Mouse (Mus musculus) stomach, embryonic 14.5 days (tissue): ENCODE data around the gene Efna2. TPM values are rescaled to one million over a fixed set of nuclear protein-coding genes. Genes with fewer than 3 reads are reported as not detected.

Experiments used
- ATAC-seq: fragments of 200-750 bp; cut with Nextera tagmentation; 2 replicates; pipeline ENCODE4 v1.8.0; 2017; ENCODE audit warnings: low read depth, moderate TSS enrichment; ENCODE audit not compliant: insufficient number of reproducible peaks, insufficient read depth, low FRiP score
- H3K27ac ChIP-seq: fragments of 300-500 bp; sonication (generic); 2 replicates; pipeline ENCODE4 v1.5.1; 2014; ENCODE audit warnings: mild to moderate bottlenecking, low read length, moderate library complexity, mixed read lengths
- H3K27me3 ChIP-seq: fragments of 300-500 bp; sonication (generic); 2 replicates; pipeline ENCODE4 v1.6.1; 2014; ENCODE audit warnings: low read length, control low read depth, mixed read lengths; ENCODE audit not compliant: control insufficient read depth, insufficient read depth
- H3K36me3 ChIP-seq: fragments of 300-500 bp; sonication (generic); 2 replicates; pipeline ENCODE4 v1.6.1; 2014; ENCODE audit warnings: mild to moderate bottlenecking, control low read depth, low read length, moderate library complexity, mixed read lengths; ENCODE audit not compliant: control insufficient read depth, insufficient read depth
- H3K4me1 ChIP-seq: fragments of 300-500 bp; sonication (generic); 2 replicates; pipeline ENCODE4 v1.6.1; 2014; ENCODE audit warnings: low read length, control low read depth, mixed read lengths; ENCODE audit not compliant: control insufficient read depth, insufficient read depth
- H3K4me2 ChIP-seq: fragments of 300-500 bp; sonication (generic); replicated peaks from 2 replicates; pipeline ENCODE4 v1.6.1; 2014; ENCODE audit warnings: low read depth, low read length, control low read depth
- H3K4me3 ChIP-seq: fragments of 300-500 bp; sonication (generic); 2 replicates; pipeline ENCODE4 v1.5.1; 2014; ENCODE audit warnings: low read depth, low read length, control low read depth
- H3K9ac ChIP-seq: fragments of 300-500 bp; sonication (generic); replicated peaks from 2 replicates; pipeline ENCODE4 v1.6.1; 2014; ENCODE audit warnings: low read depth, mild to moderate bottlenecking, control low read depth, low read length, moderate library complexity, mixed read lengths
- H3K9me3 ChIP-seq: fragments of 300-500 bp; sonication (generic); 2 replicates; pipeline ENCODE4 v1.6.1; 2016; ENCODE audit warnings: low read depth, low read length, control low read depth; ENCODE audit not compliant: control insufficient read depth
- WGBS: fragments of 180-500 bp; shearing (Covaris S2); extraction: QIAGEN DNeasy Blood & Tissue Kit; methylation state at CpG from one replicate; pipeline ENCODE4 v1.1.7; 2014; 5-methylcytosine and 5-hydroxymethylcytosine counted together
- polyA plus RNA-seq: library from polyadenylated mRNA; unstranded; fragments of >200 nt; fragmentation: Nextera tagmentation; extraction: Ambion mirVana; gene quantifications from 2 replicates; pipeline ENCODE4 v1.2.1, GENCODE M21; 2014

The Efna2 gene
- polyA plus RNA-seq, 1 experiment from 2014 or later: 12.2 TPM

DNA sequence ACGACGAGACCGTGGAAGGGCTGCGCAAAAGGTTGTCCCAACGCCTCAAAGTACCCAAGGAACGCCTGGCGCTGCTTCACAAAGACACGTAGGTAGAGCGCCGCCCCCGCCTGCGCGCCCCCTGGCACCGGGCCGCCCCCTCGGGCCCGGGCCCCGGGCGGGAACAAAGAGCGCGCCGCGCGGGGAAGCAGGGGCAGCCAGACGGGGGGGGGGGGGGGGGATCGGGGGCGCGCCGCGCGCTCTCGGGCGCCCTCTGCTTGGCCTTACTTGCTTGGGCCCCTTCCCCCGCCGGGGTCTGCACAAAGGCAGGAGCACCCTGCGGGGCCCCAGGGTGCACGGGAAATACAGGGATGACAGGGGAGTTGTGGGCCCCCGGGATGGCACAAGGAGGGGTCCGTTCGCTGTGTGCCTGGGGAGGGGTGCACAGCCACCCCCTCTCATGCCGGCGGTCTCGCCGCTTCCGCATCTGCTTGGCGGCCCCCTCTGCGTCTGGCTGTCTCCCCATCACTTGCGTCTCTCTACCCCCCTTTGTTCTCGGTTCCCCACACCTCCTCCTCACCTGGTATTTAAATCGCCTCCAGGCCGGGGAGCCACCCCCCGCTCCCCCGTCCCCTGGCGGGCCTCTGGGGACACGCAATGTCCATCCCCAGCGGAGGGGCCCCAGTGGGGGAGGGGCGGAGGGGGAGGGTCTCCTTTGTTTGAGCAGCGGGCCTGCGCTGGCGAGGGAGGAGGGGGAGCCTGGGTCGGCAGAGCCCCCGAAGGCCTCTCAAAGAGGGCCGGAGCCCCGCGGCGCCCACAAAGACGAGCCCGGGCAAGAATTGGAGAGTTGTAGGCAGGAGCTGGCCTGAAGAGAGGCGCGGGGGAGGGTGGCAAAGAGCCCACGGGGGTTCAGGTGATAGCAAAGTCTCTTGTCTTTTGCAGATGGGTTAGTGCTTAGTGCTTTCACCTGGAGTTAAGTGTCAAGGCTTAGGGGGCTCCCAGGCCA is 28.8 kb upstream of the Efna2 start:
- Histone ChIP-seq H3K4me3 (peak overlapping the region; percentile 67), H3K4me2 (peak overlapping the region; percentile 94), H3K4me1 (peaks cover 47% of the 10 kb centered on the region), H3K9me3 (no peaks in the 10 kb centered on the region), H3K27me3 (no peaks in the 10 kb centered on the region), H3K36me3 (peaks cover 48% of the 10 kb centered on the region), H3K27ac (peak overlapping the region; percentile 93), H3K9ac (peak overlapping the region; percentile 92)
- under 1% methylated on average over 61 of the region's 71 CpGs for WGBS
- no peak for ATAC-seq

DNA sequence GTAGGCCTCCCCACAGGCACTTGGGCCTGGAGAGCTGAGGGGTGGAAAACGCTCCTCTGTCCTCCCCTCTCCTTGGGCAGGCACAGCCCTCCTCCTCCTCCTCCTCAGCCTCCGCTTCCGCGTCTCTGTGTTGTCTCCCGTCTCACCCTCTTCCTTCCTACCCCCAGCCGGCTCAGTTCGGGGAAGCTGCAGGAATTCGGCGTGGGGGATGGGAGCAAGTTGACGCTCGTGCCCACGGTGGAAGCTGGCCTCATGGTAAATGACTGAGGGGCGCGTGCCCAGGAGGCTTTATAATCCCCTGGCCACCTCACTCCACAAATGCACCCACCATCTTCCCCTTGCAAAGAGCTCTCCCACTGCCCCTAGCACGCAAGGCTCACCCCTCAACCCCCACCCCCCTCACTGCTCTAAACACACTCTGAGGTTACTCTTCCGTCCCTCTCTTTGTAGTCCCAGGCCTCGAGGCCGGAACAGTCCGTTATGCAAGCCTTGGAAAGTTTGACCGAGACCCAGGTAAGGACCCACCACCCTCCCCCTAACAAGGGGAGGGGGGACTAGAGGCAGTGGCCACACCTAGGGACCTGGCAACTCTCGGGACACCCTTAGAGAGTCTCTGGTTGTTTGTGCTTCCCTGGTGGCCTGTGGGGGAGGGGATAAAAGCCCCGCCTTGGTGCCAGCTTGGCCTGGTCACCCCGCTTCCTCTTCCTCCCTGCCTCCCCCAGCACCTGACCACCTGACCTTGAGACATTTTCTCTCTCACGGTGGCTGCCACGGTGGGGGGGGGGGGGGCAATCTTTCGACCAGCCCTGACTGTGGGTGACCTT is 27.9 kb upstream of the Efna2 start:
- ATAC-seq: no peak
- WGBS: under 1% methylated on average over 25 of the region's 26 CpGs
- H3K9ac ChIP-seq: peak overlapping the region; percentile 92
- H3K27me3 ChIP-seq: no peaks in the 10 kb centered on the region
- peaks cover 47% of the 10 kb centered on the region for H3K4me1 ChIP-seq
- peak overlapping the region; percentile 67 for H3K4me3 ChIP-seq
- peaks cover 51% of the 10 kb centered on the region for H3K36me3 ChIP-seq
- H3K4me2 ChIP-seq: peak overlapping the region; percentile 94
- H3K27ac ChIP-seq: peak overlapping the region; percentile 93
- H3K9me3 ChIP-seq: no peaks in the 10 kb centered on the region

DNA sequence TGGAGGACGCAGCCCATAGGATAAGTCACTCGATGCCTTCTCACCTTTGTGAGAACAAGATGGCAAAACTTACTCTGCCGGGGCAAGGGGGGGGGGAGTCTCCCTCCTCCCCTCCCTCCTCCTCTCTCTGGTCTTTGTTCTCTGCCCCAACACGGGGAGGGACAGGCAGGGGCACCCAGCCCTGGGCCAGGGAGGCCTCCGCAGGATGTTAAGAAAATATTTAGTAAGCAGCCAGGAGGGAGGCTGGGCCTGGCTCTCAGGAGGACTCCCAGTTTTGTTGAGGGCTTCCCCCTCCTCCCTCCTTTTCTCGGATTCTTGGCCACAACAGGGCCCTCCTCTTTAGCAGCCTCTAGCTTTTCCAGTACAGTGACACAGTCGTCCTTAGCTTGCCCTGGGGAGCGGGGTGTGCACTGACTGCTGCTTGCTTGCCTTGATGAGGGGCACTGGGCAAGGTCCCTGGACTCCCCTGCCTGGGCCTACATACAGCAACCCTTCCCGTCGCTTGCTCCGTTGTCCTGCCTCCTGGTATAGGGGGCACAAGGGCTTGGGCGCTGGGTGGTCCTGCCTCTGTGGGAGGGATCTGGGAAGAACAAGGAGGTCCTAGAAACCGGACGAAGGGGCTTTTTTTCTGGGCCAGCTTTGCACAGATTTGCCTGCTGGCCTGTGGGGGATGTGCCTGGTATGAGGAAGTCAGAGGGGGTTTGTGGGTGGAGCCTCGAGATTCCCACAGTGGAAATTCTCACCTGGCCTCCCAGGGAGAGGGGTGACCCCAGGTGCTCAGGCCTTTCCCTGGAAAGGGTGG is 27.0 kb upstream of the Efna2 start:
- H3K27me3 ChIP-seq: no peaks in the 10 kb centered on the region
- H3K4me1 ChIP-seq: peaks cover 46% of the 10 kb centered on the region
- 4% methylated on average over 15 of the region's 15 CpGs for WGBS
- peak overlapping the region; percentile 92 for H3K9ac ChIP-seq
- peaks cover 59% of the 10 kb centered on the region for H3K36me3 ChIP-seq
- H3K4me2 ChIP-seq: peak overlapping the region; percentile 94
- H3K9me3 ChIP-seq: no peaks in the 10 kb centered on the region
- peak overlapping the region; percentile 67 for H3K4me3 ChIP-seq
- peak overlapping the region; percentile 93 for H3K27ac ChIP-seq
- no peak for ATAC-seq

DNA sequence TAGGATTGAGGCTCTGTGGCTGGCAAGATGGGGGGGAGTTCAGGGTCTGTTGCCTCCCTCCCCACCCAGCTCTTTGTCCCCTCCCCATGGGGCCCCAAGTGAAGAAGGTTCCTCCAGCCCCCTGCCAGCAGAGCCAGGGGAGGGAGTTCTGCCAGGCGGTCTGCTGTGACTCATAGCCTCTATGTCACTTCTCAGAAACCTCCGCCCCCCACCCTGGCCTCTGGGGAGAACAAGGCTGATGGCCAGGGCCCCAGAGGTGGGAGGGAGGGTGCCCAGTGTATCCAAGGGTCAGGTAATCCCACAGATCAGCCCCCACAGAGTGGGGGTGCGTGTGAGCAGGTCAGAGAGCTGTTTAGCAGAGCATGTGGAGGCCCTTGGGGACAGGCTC is 26.4 kb upstream of the Efna2 start:
- WGBS: 6% methylated on average over 3 of the region's 3 CpGs
- H3K9me3 ChIP-seq: no peaks in the 10 kb centered on the region
- H3K4me3 ChIP-seq: peak overlapping the region; percentile 67
- peak overlapping the region; percentile 93 for H3K27ac ChIP-seq
- peaks cover 48% of the 10 kb centered on the region for H3K4me1 ChIP-seq
- no peaks in the 10 kb centered on the region for H3K27me3 ChIP-seq
- H3K4me2 ChIP-seq: peak overlapping the region; percentile 94
- ATAC-seq: no peak
- H3K9ac ChIP-seq: peak overlapping the region; percentile 92
- H3K36me3 ChIP-seq: peaks cover 64% of the 10 kb centered on the region

DNA sequence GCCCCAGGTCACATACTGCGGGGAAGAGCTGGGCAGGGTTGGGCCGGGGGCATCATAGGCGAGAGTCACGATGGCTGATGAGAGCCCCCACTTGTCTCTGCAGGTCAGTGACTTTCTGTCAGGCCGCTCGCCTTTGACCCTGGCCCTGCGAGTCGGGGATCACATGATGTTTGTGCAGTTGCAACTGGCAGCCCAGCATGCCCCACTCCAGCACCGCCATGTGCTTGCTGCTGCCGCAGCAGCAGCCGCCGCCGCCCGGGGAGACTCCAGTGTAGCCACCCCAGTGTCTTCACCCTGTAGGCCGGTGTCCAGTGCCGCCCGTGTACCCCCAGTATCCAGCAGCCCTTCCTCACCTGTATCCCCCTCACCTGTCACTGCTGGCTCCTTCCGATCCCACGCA is 25.6 kb upstream of the Efna2 start:
- Histone ChIP-seq H3K4me3 (0 out of 2 replicates have a peak overlapping the region, but pooled peaks have one; percentile 67), H3K9me3 (no peaks in the 10 kb centered on the region), H3K27ac (peak overlapping the region; percentile 93; the same call in 1 of the 2 replicates), H3K4me1 (peaks cover 56% of the 10 kb centered on the region), H3K36me3 (peaks cover 64% of the 10 kb centered on the region), H3K4me2 (0 out of 2 replicates have a peak overlapping the region, but pooled peaks have one; percentile 94), H3K27me3 (no peaks in the 10 kb centered on the region), H3K9ac (no peak overlapping the region)
- ATAC-seq: no peak
- 73% methylated on average over 19 of the region's 19 CpGs for WGBS

DNA sequence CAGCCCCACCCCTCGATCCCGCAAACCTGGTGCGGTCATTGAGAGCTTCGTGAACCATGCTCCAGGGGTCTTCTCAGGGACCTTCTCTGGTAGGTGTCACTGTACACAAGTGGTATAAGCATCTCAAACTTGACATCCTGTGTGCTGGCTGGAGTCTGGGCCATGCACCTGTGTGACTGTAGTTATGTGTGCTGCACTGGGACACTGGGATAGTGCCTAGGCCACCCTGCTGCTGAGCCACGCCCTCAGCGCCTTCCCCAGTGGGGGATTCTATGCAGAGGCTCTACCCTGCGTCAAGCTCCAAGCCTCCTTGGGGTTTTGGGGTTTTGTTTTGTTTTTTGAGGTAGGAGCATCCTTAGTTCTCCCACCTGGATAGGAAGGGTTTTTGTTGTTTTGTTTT is 24.9 kb upstream of the Efna2 start:
- Histone ChIP-seq H3K4me1 (peaks cover 62% of the 10 kb centered on the region), H3K9ac (no peak overlapping the region), H3K4me2 (no peak overlapping the region), H3K36me3 (peaks cover 64% of the 10 kb centered on the region), H3K9me3 (no peaks in the 10 kb centered on the region), H3K27ac (no peak overlapping the region), H3K27me3 (no peaks in the 10 kb centered on the region), H3K4me3 (no peak overlapping the region)
- WGBS: 85% methylated on average over 7 of the region's 7 CpGs
- ATAC-seq: no peak

DNA sequence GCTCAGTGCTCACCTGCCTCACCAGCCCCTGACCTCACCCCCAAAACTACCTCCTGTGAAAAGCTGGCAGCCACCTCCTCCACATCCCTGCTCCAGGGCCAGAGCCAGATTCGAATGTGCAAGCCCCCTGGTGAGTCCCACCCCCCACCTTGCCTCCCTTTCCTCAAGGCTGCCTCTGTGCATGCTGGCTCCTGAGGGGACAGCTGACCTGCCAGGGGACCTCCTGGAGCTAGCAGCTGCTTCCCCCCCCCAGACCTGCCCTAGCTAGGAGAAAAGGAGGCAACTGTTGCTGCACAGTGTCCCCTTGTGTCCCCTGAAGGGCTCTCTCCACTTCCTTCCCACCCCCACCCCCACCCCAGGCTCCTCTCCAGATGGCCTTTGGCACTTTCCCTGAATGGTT is 24.0 kb upstream of the Efna2 start:
- WGBS: 50% methylated on average over 1 of the region's 1 CpGs
- Histone ChIP-seq H3K27me3 (no peaks in the 10 kb centered on the region), H3K4me2 (no peak overlapping the region), H3K9me3 (no peaks in the 10 kb centered on the region), H3K27ac (peak overlapping the region; percentile 44; the same call in 1 of the 2 replicates), H3K36me3 (peaks cover 64% of the 10 kb centered on the region), H3K4me1 (peaks cover 66% of the 10 kb centered on the region), H3K4me3 (no peak overlapping the region), H3K9ac (no peak overlapping the region)
- no peak for ATAC-seq
